Mouse (Mus musculus) lung, postnatal 0 days (tissue): Measurements from ENCODE around the gene Fam129b.

ENCODE experiments used
- CTCF ChIP-seq: IDR thresholded peaks from 2 replicates; pipeline ENCODE4 v1.5.1; 2016; ENCODE audit warnings: antibody characterized with exemption, mild to moderate bottlenecking
- EP300 ChIP-seq: IDR thresholded peaks from 2 replicates; pipeline ENCODE4 v1.6.1; 2016; ENCODE audit warnings: antibody characterized with exemption, mild to moderate bottlenecking, control low read depth

DNA sequence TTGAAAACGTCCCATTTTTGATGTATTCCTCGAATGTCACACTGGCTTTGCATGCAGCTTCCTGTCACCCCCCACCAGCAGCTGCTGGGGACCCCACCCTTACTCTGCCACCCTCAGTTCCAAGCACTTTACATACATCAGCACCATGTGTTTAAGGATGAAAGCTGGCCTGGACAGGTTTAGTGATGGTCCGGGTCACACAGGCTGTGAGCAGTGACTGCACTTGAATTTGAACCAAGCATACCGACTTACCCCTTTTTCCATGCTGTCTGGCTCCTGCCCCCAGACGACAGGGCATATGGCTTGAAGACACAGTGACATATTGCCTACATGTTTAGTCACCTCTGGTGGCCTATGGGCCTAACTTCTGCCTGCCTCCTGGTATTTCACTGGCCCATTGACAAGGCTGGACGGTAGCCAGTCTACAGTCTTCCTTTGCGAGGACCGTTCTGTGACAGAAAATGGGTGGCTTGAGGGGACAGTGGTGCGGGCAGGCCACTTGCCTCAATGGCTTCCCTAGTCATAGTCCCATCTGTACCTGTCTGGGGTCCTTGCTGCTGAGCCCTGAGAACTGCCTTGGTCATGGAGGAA lies 92.2 kb downstream of the Fam129b start:
- TF ChIP-seq CTCF, result no peak
- no peak for TF ChIP-seq EP300
